Mouse (Mus musculus) CD4-positive naive resting alpha-beta T cell, adult 76 days (primary cell): ENCODE results near the gene Spon1. TPM values are rescaled to one million over a fixed set of nuclear protein-coding genes. Genes with fewer than 3 reads are reported as not detected.

ENCODE experiments used
- total RNA-seq: library from RNA; stranded (reverse); gene quantifications from one replicate; pipeline ENCODE4 v1.2.4, GENCODE M21; 2023

Spon1 gene
- 0.38 TPM for total RNA-seq

GRCm38 (mm10) chr7:113765667-113766497, at the start of gene Spon1:
TSS of gene Spon1 (plus strand) at chr7:113765998.

